Mouse (Mus musculus) mouse embryonic stem cell (cell line): ENCODE measurements at regions not wholly inside any gene's neighbourhood (a gene's known extent, or its start where the extent isn't known, plus 50 kb on each side); places are given as distances from the start of the nearest gene placed in this dataset.

Source experiments
- in situ Hi-C, 2 experiments: fragments of 300-500 bp; cut with MboI; formaldehyde crosslinking; loops; 1 replicate in 1 of 2; 3 replicates in 1 of 2; pipeline ENCODE4 v1.14.3; 2019 to 2020; ENCODE audit warnings: low sequenced_read_pairs in 2 of 2, low pct_unique_long_range_greater_than_20kb in 1 of 2, mixed read lengths in 1 of 2; ENCODE audit not compliant: unreplicated experiment in 1 of 2

GRCm38 (mm10) chr11:52602061-52602561 lies 162.3 kb upstream of the Fstl4 start:
- in situ Hi-C loops = no loop called here

- in situ Hi-C loops = no loop called here
Measured at GRCm38 (mm10) chr11:52602796-52603195, 161.6 kb upstream of the Fstl4 start.

DNA sequence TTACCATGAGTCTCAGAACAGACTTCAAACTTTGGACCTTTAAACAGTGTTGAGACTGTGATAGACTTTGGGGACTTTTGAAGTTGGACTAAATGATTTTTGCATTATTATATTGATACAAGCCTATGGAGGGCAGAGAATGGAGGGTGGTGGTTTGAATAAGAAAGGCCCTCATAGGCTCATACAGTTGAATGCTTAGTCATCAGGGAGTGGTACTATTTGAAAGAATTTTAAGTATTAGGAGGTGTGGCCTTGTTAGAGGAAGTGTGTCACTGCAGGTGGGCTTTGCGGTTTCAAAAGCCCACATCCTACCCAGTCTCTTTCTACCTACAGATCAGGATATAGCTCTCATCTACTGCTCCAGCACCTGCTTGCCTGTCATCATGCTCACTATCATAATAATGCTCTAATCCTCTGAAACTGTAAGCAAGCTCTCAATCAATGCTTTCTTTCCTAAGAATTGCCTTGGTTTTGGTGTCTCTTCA lies 153.7 kb upstream of the Fstl4 start:
- in situ Hi-C loops = no loop called here

DNA sequence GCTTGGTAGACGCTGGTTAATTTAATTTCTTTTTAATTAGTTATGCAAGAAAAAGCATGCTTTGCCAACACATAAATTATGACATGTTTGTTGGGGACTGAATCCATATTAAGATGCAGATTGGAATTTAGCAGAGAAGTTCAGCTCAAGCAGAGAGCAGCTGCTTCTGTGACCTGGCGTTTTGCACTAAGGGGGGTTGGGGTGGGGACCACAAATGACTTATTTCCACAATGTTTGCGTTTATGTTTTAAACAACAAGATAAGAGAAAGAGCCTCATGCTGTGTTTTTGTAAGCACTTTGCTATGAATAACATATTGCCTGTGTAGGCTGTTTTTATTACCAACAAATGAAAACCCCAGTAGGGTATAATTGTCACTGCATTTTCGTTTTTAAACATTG lies 148.8 kb upstream of the Fstl4 start:
- in situ Hi-C loops = no loop called here

DNA sequence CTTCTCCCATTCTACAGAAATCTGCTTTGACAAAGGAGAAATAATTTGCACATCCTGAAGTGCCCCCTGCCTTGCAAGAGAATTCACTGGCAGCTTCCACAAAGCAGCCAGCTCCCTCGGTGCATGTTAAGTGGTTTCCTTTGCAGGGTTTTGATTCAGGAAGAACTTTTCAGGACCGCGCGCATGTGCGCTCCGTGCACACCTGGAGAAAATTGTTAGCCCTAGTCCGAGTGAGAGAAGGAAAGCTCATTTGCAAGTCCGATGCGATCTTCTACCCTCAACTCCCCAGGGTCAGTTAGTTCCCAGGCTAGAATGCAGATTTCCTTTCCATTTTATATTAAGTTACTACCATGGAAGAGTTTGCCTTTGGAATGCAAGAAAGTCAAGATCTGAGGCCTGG lies 145.8 kb upstream of the Fstl4 start:
- in situ Hi-C loops = no loop called here

GRCm38 (mm10) chr11:52622861-52623260 lies 141.6 kb upstream of the Fstl4 start:
- in situ Hi-C loops = no loop called here

DNA sequence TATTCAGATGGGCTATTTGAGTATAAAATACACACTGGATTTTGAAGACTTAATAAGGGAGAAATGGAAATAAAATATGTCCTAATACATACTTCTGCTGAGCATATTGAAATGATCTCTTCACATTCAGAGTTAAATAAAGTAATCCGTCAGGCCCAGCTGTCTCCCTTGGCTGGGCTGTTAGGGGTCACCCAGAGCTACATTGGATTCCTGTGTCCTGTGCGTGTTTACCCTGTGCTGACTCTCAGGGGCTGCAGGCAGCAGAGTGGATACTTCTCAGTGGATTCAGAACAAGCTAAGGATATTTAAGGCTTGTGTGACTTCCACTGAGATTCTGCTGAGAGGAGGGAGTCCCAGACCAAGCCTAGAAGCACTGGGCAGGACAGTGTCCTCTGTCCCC lies 135.6 kb upstream of the Fstl4 start:
- in situ Hi-C loops = no loop called here

DNA sequence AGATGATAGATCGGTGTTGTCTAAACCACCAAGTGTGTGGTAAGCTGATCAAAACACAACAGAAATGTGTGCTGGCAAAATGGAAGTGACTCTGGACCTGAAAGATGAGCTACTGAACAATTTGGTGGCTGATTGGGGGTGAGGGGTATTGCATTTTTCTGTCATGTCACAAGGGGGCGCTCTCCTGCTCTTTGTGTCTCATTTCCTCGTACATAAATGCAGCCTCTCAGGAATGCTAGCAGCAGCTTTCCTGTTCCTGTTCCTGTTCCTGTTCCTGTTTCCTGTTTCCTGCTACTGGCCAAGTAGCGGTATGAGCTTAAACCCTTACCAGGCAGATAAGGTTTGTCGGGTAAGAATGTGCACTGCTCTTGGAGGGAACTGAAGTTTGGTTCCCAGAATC lies 134.7 kb upstream of the Fstl4 start:
- in situ Hi-C loops = loop anchor here in 1 of 2 experiments (10.0 kb wide), 2 partner anchors 105 to 215 kb away; no protein-coding TSS in a partner anchor

DNA sequence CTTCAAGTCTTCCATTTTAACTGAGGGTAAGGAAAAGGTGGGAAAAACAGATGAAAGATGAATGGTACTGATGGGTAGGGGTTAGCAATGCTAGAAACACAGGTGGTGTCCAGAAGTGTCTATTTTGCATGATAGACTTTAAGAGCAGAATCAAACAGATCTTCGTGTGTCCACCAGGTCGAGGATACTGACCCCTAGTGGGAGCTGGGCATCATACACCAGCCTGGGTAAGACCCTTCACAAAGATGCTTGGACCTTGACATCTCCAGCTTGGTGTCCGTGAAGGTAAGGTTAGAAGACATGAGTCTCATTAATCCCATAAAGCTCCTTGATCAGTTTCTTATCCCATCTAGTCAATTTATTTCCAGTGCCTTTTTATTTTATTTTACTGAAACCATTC lies 132.9 kb upstream of the Fstl4 start:
- in situ Hi-C loops = loop anchor here in 1 of 2 experiments (10.0 kb wide), 2 partner anchors 103 to 217 kb away; no protein-coding TSS in a partner anchor

- in situ Hi-C loops = loop anchor here in 1 of 2 experiments (10.0 kb wide), 2 partner anchors 101 to 219 kb away; no protein-coding TSS in a partner anchor
Measured at GRCm38 (mm10) chr11:52634189-52634588, 130.2 kb upstream of the Fstl4 start.

DNA sequence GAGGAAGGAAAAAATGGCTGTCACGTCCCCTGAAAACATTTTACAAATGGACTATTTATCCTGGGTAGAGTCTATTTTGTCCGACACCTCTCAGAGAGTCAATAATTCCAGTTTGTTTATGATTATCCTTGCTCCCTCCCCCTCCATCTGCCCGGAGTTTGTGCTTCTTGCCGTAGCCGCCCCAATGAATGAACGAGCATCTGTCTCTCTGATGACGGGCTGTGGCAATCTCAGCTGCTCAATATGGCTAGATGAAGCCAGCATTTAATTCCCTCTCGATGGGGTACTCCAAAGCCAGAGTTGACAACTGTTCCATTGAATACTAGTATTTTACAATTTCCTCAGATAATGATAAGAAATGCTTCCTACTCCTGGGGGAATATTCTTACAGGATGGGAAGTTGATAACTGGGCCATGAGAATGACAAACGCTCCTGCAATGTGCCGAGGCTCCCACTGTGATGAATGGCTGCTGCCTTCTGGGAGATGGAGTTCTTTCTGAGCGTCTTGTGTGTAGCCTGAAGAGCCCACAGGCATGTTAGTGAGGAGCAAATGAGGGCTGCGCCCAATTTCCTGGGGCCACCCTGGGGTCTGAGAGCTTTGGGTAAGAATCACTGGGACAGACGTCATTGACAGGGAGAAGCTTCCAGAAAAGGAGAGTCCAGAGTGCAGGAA lies 128.6 kb upstream of the Fstl4 start:
- in situ Hi-C loops = loop anchor here in 1 of 2 experiments (10.0 kb wide), 2 partner anchors 99 to 221 kb away; no protein-coding TSS in a partner anchor

GRCm38 (mm10) chr11:52638939-52639338 lies 125.5 kb upstream of the Fstl4 start:
- in situ Hi-C loops = loop anchor here in 1 of 2 experiments (10.0 kb wide), 2 partner anchors 96 to 224 kb away; no protein-coding TSS in a partner anchor

- in situ Hi-C loops = no loop called here
Measured at GRCm38 (mm10) chr11:52641725-52642338, 122.6 kb upstream of the Fstl4 start.

GRCm38 (mm10) chr11:52644081-52644768 lies 120.2 kb upstream of the Fstl4 start:
- in situ Hi-C loops = no loop called here

DNA sequence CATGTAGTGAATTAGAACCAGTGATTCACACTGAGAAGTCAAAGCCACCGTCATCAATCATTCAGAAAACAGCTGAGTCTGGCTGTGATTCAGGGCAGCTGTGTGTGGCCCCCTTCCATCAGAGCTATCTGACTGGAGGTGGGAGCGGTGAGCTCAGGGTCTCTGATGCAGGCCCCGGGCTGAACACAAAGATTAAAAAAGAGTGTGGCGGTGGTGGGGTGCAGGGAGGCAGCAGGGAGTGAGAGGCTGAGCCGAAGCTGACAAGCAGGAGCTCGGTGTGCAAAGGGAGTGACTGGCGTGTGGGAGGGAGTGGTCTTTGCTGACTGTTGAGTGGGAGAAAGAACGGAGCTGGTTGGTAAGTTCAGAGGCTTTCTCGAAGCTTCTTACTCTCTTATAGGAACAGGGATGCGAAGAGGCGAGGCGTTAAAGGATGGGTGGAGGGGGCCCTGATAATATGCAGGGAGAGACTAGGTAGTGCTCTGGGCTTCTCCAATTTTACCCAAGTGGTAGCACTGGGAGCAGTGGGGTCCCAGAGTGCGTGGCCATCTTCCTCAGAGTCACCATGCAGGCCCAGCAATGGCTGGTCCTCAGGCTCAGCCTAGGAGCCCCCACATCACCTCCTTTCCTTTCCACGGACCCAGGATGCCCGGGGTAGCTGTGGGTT lies 116.1 kb upstream of the Fstl4 start:
- in situ Hi-C loops = no loop called here

GRCm38 (mm10) chr11:52648849-52649400 lies 115.5 kb upstream of the Fstl4 start:
- in situ Hi-C loops = no loop called here

DNA sequence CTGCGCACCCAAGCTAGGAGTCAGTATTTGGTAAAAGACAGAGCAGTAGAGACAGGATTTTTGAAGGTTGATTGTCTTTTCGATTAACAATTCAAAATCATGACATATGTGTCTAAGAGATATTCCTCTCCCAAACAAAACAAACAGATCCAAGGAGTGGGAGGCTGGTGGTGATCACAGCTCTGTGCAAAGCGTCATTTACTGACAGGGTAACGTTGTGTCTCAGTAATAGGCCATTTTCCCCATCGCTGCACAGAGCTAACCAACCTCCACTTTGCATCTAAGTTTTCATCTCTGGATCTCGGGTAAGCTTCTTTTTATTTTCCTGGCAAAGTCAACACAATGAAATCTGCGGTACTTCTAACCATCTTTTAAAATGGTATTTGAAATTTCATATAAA lies 109.8 kb upstream of the Fstl4 start:
- in situ Hi-C loops = no loop called here

DNA sequence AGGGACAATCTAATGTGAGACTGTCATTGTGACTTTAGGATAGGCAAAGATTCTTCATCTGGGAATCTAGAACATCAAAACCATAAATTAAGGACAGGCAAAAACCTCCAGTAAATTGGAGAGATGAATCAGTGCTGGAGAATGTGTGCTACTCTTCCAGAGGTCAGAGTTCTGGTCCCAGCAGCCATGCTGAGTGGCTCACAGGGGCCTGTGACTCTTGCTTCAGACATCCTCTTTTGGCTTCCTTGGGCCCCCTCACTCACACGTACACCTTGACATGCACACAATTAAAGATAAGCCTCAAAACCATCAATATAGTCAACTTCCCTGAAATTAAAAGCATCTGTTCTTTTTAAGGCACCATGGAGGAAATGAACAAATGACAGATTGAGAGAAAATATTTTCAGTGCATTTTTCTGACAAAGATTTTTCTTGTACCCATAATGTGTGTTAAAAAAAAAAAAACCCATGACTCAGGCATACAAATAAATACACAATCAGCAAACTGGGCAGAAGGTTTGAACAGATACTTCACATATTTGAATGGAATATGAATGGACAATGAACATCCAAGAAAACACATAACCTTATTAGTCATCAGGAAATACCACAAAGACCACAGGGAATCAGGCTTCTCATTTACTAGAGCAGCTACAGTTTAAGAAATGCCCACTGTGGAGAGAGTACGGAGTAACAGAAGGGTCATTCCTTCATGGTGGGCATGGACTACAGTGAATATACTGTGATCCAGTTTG lies 108.5 kb upstream of the Fstl4 start:
- in situ Hi-C loops = no loop called here
